Mouse (Mus musculus): ENCODE data around the gene OR5BS1P.

DNA sequence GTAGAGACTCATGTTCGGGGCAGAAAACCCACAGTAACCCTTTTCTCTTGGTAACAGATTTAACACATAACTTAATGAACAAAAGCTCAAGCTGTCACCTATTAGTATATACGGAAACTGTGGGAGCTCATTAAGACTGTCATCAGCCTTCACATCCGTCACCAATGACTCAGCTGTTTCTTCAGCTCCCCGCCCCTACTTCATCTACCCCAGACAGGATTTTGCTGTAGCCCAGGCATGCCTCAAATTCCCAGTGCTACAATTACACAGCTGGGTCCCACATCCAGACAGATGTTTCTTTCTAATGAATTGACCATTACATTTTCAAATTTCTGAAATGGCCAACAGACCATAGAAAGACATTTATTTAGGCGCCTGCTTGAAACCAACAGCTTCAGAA, 56.4 kb downstream of the OR5BS1P start:
- TF ChIP-seq EP300 (IDR thresholded peaks at IDR 0.05), result no peak
- no peak for TF ChIP-seq CTCF (IDR thresholded peaks at IDR 0.05)

Measured in lung, postnatal 0 days (tissue).